Mouse (Mus musculus): ENCODE data around the gene Col15a1.
A peak's percentile ranks its signal among the peaks of the same experiment; 100 is the strongest.

Gene Col15a1

DNA sequence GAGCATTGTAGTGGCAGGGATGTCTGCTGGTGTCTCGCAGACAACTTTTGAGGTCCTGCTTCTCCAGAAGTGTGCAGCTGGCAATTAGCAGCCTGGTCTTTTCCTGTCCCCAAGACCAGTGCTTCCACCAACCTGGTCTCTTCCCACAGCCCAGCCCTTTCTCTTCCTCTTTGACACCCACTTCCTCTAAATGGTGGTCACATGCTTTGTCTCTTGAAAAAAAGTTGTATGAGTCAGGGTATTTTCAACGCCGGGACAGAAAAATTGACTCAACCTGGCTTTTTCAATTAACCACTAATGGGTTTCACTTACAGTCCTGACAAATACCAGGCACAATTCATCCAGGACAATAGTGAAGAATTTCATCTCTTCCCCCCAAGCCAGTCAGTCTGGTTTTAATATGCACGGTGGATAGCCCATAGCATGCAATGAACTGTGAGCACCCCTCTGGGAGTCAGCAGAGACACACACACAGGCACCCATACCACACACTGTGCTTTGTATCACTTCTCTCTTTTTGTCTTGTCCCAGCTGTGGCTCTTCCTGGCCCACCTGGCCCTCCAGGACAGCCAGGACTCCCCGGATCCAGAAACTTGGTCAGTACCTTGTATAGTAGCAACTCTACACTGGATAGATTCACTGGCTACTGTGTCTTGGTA, 95.5 kb downstream of the Col15a1 start:
- DNase-seq (ENCODE audit: low spot score): no peak

- DNase-seq (ENCODE audit: low spot score): no peak
Observed at GRCm38 (mm10) chr4:47309886-47310625, 102.1 kb downstream of the Col15a1 start.

GRCm38 (mm10) chr4:47310812-47311211, 102.9 kb downstream of the Col15a1 start:
- DNase-seq (ENCODE audit: low spot score): no peak

- DNase-seq (ENCODE audit: low spot score): no peak
Observed at GRCm38 (mm10) chr4:47311467-47311866, 103.5 kb downstream of the Col15a1 start.

DNA sequence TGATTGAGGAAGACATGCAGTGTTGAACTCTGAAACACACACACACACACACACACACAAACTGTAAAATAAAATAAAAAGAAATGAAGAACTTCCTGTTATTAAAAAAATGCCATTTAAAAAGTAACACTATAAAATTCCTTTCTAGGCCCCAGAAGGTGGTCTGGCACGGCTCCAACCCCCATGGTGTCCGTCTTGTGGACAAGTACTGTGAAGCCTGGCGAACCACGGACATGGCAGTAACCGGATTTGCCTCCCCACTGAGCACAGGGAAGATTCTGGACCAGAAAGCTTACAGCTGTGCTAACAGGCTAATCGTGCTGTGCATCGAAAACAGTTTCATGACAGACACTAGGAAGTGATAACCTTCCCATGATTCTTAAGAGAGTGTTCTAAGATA, 104.0 kb downstream of the Col15a1 start:
- DNase-seq (ENCODE audit: low spot score): peak; percentile 54

DNA sequence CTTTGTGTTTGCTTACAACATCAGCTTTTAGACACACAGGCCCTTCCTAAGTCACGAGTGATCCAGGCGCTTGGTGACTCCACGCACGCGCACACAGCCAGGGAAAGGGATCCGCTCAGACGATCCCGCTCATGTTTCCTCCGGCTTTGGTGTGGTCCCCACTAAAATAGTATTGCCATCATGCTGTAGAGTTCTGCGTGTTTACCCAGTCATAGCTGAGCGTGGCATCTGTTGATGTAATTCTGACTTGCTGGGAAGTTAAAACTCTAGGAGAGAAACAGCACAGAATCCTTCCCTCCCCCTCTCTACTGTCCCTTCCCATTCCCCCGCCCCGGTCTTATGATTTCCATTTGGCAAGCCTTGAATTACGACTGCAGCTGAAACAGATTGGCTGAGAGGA, 104.7 kb downstream of the Col15a1 start:
- DNase-seq (ENCODE audit: low spot score): no peak

GRCm38 (mm10) chr4:47313710-47314410, 105.9 kb downstream of the Col15a1 start:
- DNase-seq (ENCODE audit: low spot score): no peak

DNA sequence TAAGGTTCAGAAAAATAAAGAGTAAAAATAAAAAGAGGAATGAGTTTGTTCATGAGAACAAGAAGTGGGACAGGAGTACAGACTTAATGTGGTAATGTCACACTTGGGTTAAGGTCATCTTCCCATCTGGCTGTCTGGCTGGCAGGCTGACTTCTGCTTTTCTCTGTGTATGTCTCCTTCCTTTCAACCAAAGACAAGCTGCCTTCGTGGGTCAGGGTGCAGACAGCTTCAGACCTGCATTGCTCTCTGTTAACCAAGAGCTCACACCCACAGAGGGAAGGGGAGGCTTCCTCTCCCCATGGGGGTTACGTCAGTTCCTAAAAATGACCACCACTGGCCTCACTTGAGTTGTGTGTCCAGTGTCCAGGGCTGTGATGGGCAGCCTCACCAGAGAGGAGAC, 107.5 kb downstream of the Col15a1 start:
- no peak for DNase-seq (ENCODE audit: low spot score)

DNA sequence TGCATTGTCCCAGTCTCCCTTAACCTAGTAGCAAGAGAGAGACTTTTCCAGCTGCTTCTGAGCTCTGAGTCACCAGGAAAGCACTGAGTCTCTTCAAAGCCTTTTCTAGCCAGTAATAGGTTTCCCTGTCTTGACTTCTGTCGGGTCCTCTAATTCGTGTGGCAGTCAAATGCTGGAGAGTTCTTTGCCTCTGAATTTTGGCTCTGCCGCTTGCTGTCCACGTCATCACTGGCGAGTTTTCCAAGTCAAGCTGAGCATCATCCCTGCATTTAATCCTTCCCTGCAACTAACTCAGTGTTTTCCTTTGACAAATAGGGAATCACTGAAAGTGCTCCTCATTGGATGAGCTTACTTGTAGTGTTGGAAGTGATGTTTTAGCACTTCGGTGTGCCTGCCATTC, 108.5 kb downstream of the Col15a1 start:
- no peak for DNase-seq (ENCODE audit: low spot score)

DNA sequence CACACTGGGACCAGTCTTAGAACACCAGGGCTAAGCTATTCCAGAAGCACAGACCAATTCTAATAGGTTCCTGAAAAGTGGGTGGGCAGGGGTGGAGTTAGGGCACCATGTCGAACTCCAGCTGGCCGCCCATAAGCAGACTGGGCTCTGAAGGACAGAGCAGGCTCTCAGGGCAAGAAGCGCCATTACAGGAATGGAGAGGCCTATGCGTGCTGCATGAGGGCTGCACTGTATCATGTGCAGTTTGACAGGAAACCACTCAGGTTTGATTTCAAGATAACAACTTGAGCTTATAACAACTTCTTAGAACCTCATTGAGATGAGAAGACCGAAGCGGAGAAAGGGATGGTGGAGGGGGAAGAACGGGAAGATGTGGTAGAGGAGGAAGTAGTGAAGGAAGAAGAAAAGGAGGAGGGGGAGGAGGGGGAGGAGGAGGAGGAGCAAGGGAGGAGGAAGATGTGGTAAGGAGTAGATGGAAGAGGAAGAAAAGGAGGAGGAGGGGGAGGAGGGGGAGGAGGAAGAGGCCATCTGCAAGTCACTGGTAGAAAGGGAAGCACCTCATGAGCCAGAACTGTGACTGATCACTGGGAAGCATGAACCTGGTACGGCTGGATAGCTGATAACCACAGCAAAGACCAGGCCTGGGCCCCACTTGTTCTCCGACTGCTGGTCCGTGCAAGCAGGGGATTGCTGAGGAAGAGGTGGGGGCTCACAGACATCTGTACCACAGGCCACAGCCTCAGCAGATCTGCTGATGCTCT, 111.8 kb downstream of the Col15a1 start:
- no peak for DNase-seq (ENCODE audit: low spot score)

DNA sequence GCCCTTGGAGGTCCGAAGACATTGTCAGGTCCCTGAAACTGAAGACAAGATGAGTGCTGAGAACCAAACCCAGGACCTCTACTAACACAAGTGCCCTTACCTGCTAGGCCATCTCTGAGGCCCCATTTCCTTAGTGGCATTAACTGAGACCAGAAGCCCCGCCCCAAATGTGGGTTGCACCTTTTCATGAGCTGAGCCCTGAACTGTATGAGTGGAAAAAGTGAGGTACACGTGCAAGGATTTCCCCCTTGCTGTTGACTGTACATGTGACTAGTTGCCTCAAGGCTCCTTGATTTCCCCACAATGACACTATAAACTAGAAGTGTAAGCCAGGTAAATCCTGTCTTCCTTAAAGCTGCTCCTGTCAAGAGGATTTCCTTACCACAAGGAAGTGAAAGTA, 114.4 kb downstream of the Col15a1 start:
- DNase-seq (ENCODE audit: low spot score): no peak

DNA sequence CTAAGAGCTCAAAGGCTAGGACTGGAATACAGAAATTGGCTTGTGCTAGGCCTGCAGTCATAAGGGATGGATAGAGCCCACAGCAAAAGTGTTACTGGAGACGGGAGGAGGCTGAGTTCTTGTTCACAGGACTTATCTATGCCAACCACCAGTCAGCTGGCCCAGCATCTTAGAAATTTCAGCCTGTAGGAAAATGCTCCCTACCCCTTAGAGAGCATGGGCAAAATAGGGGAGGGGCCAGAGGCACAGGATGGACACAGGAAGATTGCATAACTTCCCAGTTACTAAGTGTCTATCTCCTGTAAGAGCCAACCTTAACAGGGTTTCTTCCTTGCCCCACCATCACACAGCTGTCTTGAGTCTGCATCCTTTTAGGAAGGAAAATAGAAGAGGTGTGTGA, 116.2 kb downstream of the Col15a1 start:
- no peak for DNase-seq (ENCODE audit: low spot score)

DNA sequence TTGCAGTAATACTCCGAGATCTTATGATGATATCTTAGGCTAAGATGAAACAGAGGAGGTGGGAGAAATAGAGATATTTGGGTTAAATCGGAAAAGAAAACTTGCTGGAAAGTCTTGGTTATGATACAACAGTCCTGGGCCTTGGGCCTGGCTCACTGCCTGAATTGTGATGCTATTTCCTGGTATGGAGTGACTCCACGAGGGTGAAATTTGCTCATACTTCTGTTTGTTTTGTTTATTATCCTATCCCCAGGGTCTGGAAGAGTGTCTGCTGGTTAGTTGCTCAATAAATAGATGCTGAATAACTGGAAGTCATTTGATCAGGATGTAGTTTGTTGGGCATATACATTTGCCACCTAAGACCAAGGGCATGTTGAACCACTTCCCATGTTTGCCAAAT, 119.8 kb downstream of the Col15a1 start:
- no peak for DNase-seq (ENCODE audit: low spot score)

GRCm38 (mm10) chr4:47329285-47329684, 121.3 kb downstream of the Col15a1 start:
- DNase-seq (ENCODE audit: low spot score): no peak

DNA sequence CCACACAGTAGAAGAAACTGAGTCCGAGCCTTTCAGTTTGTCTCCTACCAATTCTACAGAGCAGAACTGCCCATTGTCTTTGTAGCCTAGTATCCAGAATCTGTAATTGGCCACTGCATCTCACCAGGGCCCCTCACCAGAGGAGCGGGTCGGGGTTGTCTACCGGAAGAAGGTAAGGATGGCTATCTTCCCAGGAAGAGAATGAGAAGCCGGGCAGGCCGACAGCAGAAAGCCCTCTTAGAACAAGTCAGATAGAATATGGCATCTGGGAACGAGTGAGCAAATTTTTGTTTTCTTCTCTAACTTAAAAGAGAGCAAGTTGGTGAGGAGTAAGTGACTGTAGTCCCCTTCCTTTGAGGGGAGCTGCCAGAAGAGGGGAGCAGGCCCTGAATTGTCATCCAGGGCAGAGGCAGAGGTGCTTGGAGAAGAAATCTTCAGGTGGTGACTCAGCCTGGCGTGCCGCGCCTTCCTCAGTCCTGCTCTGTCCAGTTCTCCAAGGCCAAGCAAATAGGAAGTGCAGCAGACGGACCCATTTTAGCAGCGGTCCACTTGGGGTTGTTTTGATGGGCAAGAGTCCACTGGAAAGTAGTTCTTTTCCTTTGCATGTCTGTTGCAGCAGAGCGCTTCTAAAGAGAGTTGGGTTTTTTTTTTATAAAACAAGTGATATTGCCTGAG, 122.6 kb downstream of the Col15a1 start:
- no peak for DNase-seq (ENCODE audit: low spot score)

DNA sequence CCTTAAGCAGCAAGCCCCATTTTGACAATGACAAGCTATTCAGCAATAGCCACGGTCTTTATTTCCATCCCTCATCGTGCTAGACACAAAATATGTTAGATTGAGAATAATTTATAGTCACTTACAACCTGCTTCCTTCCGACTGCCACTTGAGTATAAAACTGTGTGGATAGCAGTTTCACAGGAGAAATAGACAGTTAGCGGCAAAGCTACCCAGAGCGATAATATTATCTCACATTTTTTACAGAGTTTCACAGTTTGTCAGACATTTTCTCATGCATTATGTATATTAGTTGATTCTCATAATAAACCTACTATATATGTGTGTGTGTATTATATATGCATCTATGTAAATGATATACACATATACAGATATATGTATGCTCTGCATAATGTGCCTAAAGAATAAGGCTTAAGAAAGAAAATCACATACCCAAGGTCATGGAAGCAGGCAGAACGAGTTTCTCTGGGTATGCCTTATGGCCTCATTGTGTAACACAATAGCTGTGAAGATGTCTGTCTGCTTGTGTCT, 124.9 kb downstream of the Col15a1 start:
- DNase-seq (ENCODE audit: low spot score): no peak

DNA sequence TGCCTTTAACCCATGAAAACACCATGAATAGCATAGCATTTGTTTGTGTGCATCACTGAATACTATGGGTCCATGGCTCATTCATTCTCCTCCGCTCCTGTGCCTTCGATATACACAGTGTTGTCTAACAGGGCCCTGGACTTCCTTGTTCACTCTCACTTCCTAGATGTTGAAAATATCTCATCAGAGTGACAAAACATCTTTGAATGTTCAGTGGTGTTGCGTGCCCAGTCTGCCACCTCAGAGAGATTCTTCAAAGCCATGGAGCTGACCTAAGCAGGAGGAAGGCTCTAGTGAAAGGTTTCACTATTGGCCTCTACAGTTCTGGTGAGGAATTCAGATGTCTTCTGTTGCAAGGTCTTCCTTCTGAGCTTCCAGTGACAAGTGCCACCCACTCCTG, 125.6 kb downstream of the Col15a1 start:
- DNase-seq (ENCODE audit: low spot score): no peak

GRCm38 (mm10) chr4:47336941-47337600, 129.1 kb downstream of the Col15a1 start:
- DNase-seq (ENCODE audit: low spot score): no peak

DNA sequence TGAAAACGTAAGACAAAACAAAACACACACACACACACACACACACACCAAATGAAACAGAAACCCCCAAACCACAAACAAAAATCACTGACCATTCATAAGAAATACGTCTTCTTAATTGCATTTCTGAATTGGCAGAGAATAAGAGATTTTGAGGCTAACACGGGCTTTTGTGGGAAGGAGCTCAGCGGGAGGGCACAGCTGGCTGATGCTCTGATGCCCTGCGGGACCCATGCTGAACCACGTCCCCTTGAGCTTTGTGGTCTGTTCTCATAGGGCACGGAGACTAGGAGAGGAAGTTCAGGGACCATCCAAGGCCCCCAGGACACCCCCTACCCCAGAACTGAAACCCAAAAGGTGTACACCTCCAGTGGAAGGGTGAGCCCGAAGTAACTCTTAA, 134.7 kb downstream of the Col15a1 start:
- no peak for DNase-seq (ENCODE audit: low spot score)

GRCm38 (mm10) chr4:47347022-47347421, 139.1 kb downstream of the Col15a1 start:
- DNase-seq (ENCODE audit: low spot score): no peak

- DNase-seq (ENCODE audit: low spot score): no peak
Observed at GRCm38 (mm10) chr4:47349759-47350158, 141.8 kb downstream of the Col15a1 start.
